In the genomic region with DNA sequence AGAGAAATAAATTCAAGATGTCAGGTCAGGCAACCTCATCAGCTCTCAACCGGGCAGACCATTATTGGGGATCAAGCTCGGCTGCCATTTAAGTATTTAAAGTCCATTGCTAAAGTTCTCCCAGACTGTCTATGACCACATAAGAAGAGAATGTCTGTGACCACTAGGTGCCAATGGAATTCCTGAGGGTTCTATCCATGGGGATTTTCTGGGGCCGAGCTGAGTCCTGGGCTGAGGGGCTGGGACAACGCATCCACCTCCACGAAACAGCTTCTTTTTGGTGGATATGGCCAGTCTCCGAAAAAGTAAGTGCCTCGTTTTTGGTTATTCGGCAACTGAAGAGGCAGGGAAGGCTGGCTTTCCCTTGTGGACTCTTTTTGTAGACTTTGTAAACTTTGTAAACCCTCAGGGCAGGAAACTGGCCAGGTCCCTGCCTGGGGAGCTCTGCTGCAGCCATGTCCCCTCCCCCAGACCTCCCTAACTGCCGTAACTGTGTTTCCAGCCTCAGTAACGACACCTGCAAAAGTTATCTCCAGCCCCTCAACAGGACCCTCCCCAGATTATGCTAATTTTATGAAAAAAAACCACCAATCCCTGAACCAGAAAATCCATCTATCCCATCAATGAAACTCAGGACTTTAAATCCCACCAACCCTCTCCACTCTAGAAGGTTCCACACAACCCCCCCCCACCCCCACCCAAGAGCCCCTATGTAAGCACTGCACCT, we compare ENCODE assay signal across 8 mouse cellular contexts. TPM values are rescaled to one million over a fixed set of nuclear protein-coding genes. Genes with fewer than 3 reads are reported as not detected.
DNase-seq lines count a peak whose midpoint lies in the region; ATAC-seq and TF ChIP-seq lines count a peak whose summit lies in the region.

A gene (plus strand): TSS at position 200 of the 727 bp plus-strand sequence.

- no peak for TF ChIP-seq POLR2A in heart, adult 2 months (IDR thresholded peaks at IDR 0.05; ENCODE audit: insufficient read depth, low read depth, low read length)

- H3K9ac ChIP-seq in heart, adult 2 months (ENCODE audit: low read depth, low read length) = no peak within 1 kb of the TSS
- H3K9ac ChIP-seq in hindbrain, postnatal 0 days (replicated peaks; ENCODE audit: low read length) = no peak within 1 kb of the TSS

- TF ChIP-seq EP300 in heart, adult 2 months (IDR thresholded peaks at IDR 0.05; ENCODE audit: insufficient read depth, low read depth, low read length) = no peak

- H3K4me2 ChIP-seq in hindbrain, postnatal 0 days (ENCODE audit: low read depth, low read length) = no peak within 1 kb of the TSS

- no peaks in the 10 kb centered on the region for H3K36me3 ChIP-seq in heart, adult 2 months (ENCODE audit: control insufficient read depth, insufficient read depth, low read length)
- no peaks in the 10 kb centered on the region for H3K36me3 ChIP-seq in hindbrain, postnatal 0 days (ENCODE audit: insufficient read depth, low read length)
- H3K36me3 ChIP-seq in macrophage (ENCODE audit: inconsistent target) = no peaks in the 10 kb centered on the region

- peaks cover 5% of the 10 kb centered on the region for H3K4me1 ChIP-seq in heart, adult 2 months (ENCODE audit: control insufficient read depth, insufficient read depth, low read length)
- H3K4me1 ChIP-seq in hindbrain, postnatal 0 days (ENCODE audit: insufficient read depth, low read length) = no peaks in the 10 kb centered on the region

- H3K27me3 ChIP-seq in heart, adult 2 months (ENCODE audit: control insufficient read depth, insufficient read depth, low read length) = no peaks in the 10 kb centered on the region
- H3K27me3 ChIP-seq in hindbrain, postnatal 0 days (ENCODE audit: insufficient read depth, low read length) = no peaks in the 10 kb centered on the region

- H3K4me3 ChIP-seq in heart, adult 2 months = no peak within 1 kb of the TSS
- no peak within 1 kb of the TSS for H3K4me3 ChIP-seq in gastrocnemius, adult 2 months
- no peak within 1 kb of the TSS for H3K4me3 ChIP-seq in hindbrain, postnatal 0 days (ENCODE audit: low read length)
- H3K4me3 ChIP-seq in macrophage (ENCODE audit: inconsistent target) = no peak within 1 kb of the TSS

- intact Hi-C loops in heart, adult 2 months (cut with DNase I) = no loop called here
- intact Hi-C loops in gastrocnemius, adult 2 months (cut with DNase I) = no loop called here

- no peak for ATAC-seq in hindbrain, postnatal 0 days

- no peak for DNase-seq in heart, adult 2 months
- DNase-seq in heart, adult 11 months = no peak
- no peak for DNase-seq in adrenal gland, adult 2 months
- no peak for DNase-seq in gastrocnemius, adult 2 months
- DNase-seq in hindbrain, postnatal 0 days (ENCODE audit: low spot score) = no peak
- peak; percentile 41 for DNase-seq in thymus, postnatal 4 days
- no peak for DNase-seq in natural killer cell, adult 2 months (ENCODE audit: low spot score in 2 of 2)

- TF ChIP-seq CTCF in heart, adult 2 months (IDR thresholded peaks at IDR 0.05) = no peak
- no peak for TF ChIP-seq CTCF in gastrocnemius, adult 2 months (IDR thresholded peaks at IDR 0.05)
- no peak for TF ChIP-seq CTCF in hindbrain, postnatal 0 days (IDR thresholded peaks at IDR 0.05; ENCODE audit: low read depth)

- no peak within 1 kb of the TSS for H3K27ac ChIP-seq in heart, adult 2 months
- peak within 1 kb of the TSS; percentile 72 for H3K27ac ChIP-seq in gastrocnemius, adult 2 months
- no peak within 1 kb of the TSS for H3K27ac ChIP-seq in hindbrain, postnatal 0 days
- no peak within 1 kb of the TSS for H3K27ac ChIP-seq in macrophage

- WGBS in heart, adult 2 months = 77% methylated on average over 10 of the region's 10 CpGs
- 85% methylated on average over 10 of the region's 10 CpGs for WGBS in hindbrain, postnatal 0 days
- WGBS in macrophage (ENCODE audit: missing documents) = 94% methylated on average over 10 of the region's 10 CpGs

- no peaks in the 10 kb centered on the region for H3K9me3 ChIP-seq in hindbrain, postnatal 0 days (ENCODE audit: low read length)

- H3K79me2 ChIP-seq in heart, adult 2 months (replicated peaks; ENCODE audit: control insufficient read depth, insufficient read depth, low read length) = no peaks in the 10 kb centered on the region
- H3K79me2 ChIP-seq in macrophage (ENCODE audit: inconsistent target) = no peaks in the 10 kb centered on the region

RNA-seq across cellular contexts. Expression of the gene that starts here (rescaled TPM):
- total RNA-seq in heart, adult 2 months (2021) = 100 to 1,000 TPM; 140 to 163 TPM
- 70.9 and 117 TPM in 2 replicates for polyA plus RNA-seq in heart, adult 2 months (2012; rRNA removed)
- total RNA-seq in adrenal gland, adult 2 months (2021) = 100 to 1,000 TPM; 208 to 242 TPM
- 12.5 and 14.8 TPM in 2 replicates for polyA plus RNA-seq in adrenal gland, adult 2 months (2012; rRNA removed)
- total RNA-seq in gastrocnemius, adult 2 months (2021) = 100 to 1,000 TPM; 165 to 168 TPM
- 82.8 and 91.7 TPM in 2 replicates for total RNA-seq in hindbrain, postnatal 0 days (2014; rRNA removed)
- polyA plus RNA-seq in hindbrain, postnatal 0 days (2015; fragmentation: Nextera tagmentation; extraction: Ambion mirVana) = 444 and 446 TPM in 2 replicates
- 100 to 1,000 TPM in 7 of 26 experiments, 10 to 100 TPM in 19; 16.4 to 148 (median 58.4) TPM for total RNA-seq in macrophage (2018; cell fraction: chromatin; rRNA removed)
- total RNA-seq in macrophage (2018; cell fraction: cytosol; rRNA removed) = 100 to 1,000 TPM; 117 to 287 (median 197) TPM
- total RNA-seq in macrophage (2018; cell fraction: nucleus; rRNA removed) = 10 to 100 TPM; 20.4 to 99.3 (median 61.2) TPM
- 135 to 267 TPM (median 190 TPM) in 3 replicates for polyA plus RNA-seq in macrophage (2018)
